Mouse (Mus musculus) hindbrain, embryonic 11.5 days (tissue): ENCODE data around the gene Gls2. TPM values are rescaled to one million over a fixed set of nuclear protein-coding genes. Genes with fewer than 3 reads are reported as not detected.
"Not testable (repeated sequence)": the region's sequence is repeated elsewhere in the genome, so short reads cannot be mapped to it uniquely, and the experiment has no call there.

Experiments used
- ATAC-seq: fragments of 200-750 bp; cut with Nextera tagmentation; 2 replicates; pipeline ENCODE4 v1.8.0; 2017; ENCODE audit warnings: mild to moderate bottlenecking, moderate TSS enrichment, moderate library complexity; ENCODE audit not compliant: low FRiP score
- DNase-seq: peaks from one replicate; pipeline ENCODE4 v3.0.0-alpha.2; 2015; ENCODE audit warnings: low spot score
- H3K27ac ChIP-seq: fragments of 300-500 bp; sonication (generic); 2 replicates; pipeline ENCODE4 v1.5.1; 2014; ENCODE audit warnings: mild to moderate bottlenecking, low read depth, low read length
- H3K27me3 ChIP-seq: fragments of 300-500 bp; sonication (generic); 2 replicates; pipeline ENCODE4 v1.6.1; 2014; ENCODE audit warnings: mild to moderate bottlenecking, low read length, moderate library complexity, mixed read lengths; ENCODE audit not compliant: control insufficient read depth, insufficient read depth
- H3K36me3 ChIP-seq: fragments of 300-500 bp; sonication (generic); 2 replicates; pipeline ENCODE4 v1.6.1; 2014; ENCODE audit warnings: mild to moderate bottlenecking, low read length, moderate library complexity, mixed read lengths; ENCODE audit not compliant: control insufficient read depth, insufficient read depth
- H3K4me1 ChIP-seq: fragments of 300-500 bp; sonication (generic); replicated peaks from 2 replicates; pipeline ENCODE4 v1.6.1; 2014; ENCODE audit warnings: low read length, mixed read lengths; ENCODE audit not compliant: control insufficient read depth, insufficient read depth
- H3K4me2 ChIP-seq: fragments of 300-500 bp; sonication (generic); replicated peaks from 2 replicates; pipeline ENCODE4 v1.6.1; 2014; ENCODE audit warnings: mild to moderate bottlenecking, low read depth, low read length
- H3K4me3 ChIP-seq: fragments of 300-500 bp; sonication (generic); 2 replicates; pipeline ENCODE4 v1.5.1; 2014; ENCODE audit warnings: low read depth, low read length
- H3K9ac ChIP-seq: fragments of 300-500 bp; sonication (generic); 2 replicates; pipeline ENCODE4 v1.6.1; 2014; ENCODE audit warnings: low read depth, low read length
- H3K9me3 ChIP-seq: fragments of 300-500 bp; sonication (generic); 2 replicates; pipeline ENCODE4 v1.6.1; 2016; ENCODE audit warnings: low read length; ENCODE audit not compliant: control insufficient read depth
- WGBS: fragments of 180-500 bp; shearing (Covaris S2); extraction: QIAGEN DNeasy Blood & Tissue Kit; methylation state at CpG from one replicate; pipeline ENCODE4 v1.1.7; 2014; 5-methylcytosine and 5-hydroxymethylcytosine counted together
- polyA plus RNA-seq: library from polyadenylated mRNA; unstranded; fragments of >200 nt; fragmentation: Nextera tagmentation; extraction: Ambion mirVana; gene quantifications from 2 replicates; pipeline ENCODE4 v1.2.1, GENCODE M21; 2014

Gls2 gene
- polyA plus RNA-seq, 1 experiment from 2014 or later: 1.5 TPM

DNA sequence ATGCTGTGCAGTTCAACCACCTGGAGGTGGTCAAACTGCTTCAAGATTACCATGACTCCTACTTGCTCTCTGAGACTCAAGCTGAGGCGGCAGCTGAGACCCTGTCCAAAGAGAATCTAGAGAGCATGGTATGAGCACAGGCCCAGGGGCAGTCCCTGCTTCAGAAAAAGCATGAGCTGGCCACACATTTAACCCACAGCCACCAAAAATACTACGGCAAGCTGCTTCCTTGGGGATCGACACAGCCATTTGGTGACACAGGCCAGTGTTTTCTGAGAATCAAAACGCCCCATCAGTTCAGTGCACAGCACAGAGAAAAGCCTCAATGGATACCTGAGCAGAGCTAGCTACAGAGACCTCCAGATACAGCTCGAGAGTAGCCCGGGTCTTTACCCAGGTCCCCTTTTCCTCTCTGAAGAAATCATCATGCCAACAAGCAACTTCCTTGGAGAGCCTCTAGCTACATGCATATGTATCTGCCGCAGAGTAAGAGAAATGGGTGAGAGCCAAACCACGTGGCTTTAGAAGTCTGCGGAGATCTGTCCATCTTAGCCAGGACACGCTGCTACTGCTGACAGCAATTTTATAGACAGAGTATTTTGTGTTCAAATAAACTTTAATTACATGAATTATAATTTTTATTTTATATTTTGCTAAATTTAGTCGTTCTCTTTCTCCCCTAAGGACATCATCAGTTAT is 15.2 kb downstream of the Gls2 start:
- no peak overlapping the region for H3K9ac ChIP-seq
- WGBS: 91% methylated on average over 11 of the region's 11 CpGs
- H3K9me3 ChIP-seq: no peaks in the 10 kb centered on the region
- DNase-seq: no peak
- H3K36me3 ChIP-seq: no peaks in the 10 kb centered on the region
- H3K4me2 ChIP-seq: no peak overlapping the region
- no peaks in the 10 kb centered on the region for H3K27me3 ChIP-seq
- H3K27ac ChIP-seq: no peak overlapping the region
- no peak overlapping the region for H3K4me3 ChIP-seq
- ATAC-seq: no peak
- peaks cover 6% of the 10 kb centered on the region; the same call in 1 of the 2 replicates for H3K4me1 ChIP-seq

DNA sequence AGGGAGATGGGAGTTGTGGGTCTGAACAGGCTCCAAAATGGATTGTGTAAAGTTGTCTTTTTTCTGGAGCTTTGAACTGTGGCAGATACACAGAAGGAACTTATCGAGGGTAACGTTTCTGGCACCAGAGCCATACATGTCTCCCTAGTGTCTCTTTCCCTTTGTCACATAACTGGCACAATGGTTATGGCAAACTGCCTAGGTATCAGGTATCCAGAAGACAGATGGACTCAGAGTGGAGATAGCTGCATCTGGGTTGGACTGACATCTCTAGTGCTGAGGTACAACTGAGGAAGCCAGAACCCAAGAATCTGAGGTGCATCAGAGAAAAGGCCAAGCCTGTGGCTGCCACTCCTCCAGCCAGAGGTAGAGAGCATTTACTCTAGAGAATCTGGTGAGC is 15.9 kb downstream of the Gls2 start:
- H3K27me3 ChIP-seq: no peaks in the 10 kb centered on the region
- WGBS: 98% methylated on average over 2 of the region's 2 CpGs
- no peaks in the 10 kb centered on the region for H3K9me3 ChIP-seq
- no peak for DNase-seq
- no peak overlapping the region for H3K4me3 ChIP-seq
- H3K4me1 ChIP-seq: peaks cover 6% of the 10 kb centered on the region; the same call in 1 of the 2 replicates
- ATAC-seq: no peak
- no peak overlapping the region for H3K27ac ChIP-seq
- H3K9ac ChIP-seq: no peak overlapping the region
- no peak overlapping the region for H3K4me2 ChIP-seq
- H3K36me3 ChIP-seq: no peaks in the 10 kb centered on the region

GRCm38 (mm10) chr10:128210954-128211353 is 16.7 kb downstream of the Gls2 start:
- Histone ChIP-seq H3K27me3 (no peaks in the 10 kb centered on the region), H3K9me3 (no peaks in the 10 kb centered on the region), H3K4me2 (peak overlapping the region; percentile 81), H3K36me3 (no peaks in the 10 kb centered on the region), H3K4me3 (peak overlapping the region; percentile 67), H3K4me1 (peaks cover 6% of the 10 kb centered on the region; the same call in 1 of the 2 replicates), H3K9ac (peak overlapping the region; percentile 75), H3K27ac (no peak overlapping the region)
- DNase-seq (no peak), ATAC-seq (peak; percentile 14; the same call in 1 of the 2 replicates)
- 33% methylated on average over 14 of the region's 14 CpGs for WGBS

DNA sequence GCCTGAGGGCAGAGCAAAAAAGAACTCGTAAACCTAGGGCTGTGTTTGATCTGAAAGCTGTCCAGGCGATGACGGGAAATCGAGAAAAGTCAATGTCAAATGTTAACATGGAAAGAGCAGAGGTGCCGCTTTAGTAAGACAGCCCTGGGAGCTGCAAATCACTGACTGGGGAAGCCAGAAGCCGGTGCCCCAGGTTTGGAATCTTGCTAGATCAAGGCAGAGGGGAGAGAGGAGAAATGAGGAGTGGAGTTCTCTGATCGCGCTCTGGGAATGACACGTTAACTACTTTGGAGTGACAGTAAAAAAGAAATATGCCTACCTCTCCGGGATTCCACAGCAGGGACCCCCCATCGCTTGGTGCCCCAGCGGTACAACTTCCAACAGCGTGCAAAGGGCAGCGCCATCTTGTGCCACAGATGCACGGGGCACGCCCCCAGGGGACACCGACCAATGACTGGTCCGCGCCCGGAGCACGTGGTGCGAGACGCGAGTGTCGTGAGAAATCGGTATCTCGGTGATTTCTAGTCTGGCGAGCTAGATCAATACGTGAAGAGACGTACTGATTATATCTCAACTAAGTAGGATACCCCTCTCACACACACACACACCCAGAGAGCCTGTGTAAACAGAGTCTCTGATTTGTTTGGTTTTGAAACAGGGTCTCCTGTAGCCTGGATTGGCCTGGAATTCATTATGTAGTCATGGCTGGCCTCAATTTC is 17.3 kb downstream of the Gls2 start, which contains the start of gene Spryd4:
Gene Spryd4 (minus strand): TSS at position 418 of the 719 bp plus-strand sequence.
- peaks cover 6% of the 10 kb centered on the region; the same call in 1 of the 2 replicates for H3K4me1 ChIP-seq
- no peaks in the 10 kb centered on the region for H3K9me3 ChIP-seq
- H3K4me3 ChIP-seq: peak within 1 kb of the TSS; percentile 67
- under 1% methylated on average over 30 of the region's 30 CpGs for WGBS
- peak; percentile 93 for ATAC-seq
- peak; percentile 94 for DNase-seq
- H3K27me3 ChIP-seq: no peaks in the 10 kb centered on the region
- H3K36me3 ChIP-seq: no peaks in the 10 kb centered on the region
- H3K9ac ChIP-seq: peak within 1 kb of the TSS; percentile 75
- H3K27ac ChIP-seq: no peak within 1 kb of the TSS
- peak within 1 kb of the TSS; percentile 81 for H3K4me2 ChIP-seq

GRCm38 (mm10) chr10:128212148-128212547 is 17.9 kb downstream of the Gls2 start:
- Histone ChIP-seq H3K27me3 (no peaks in the 10 kb centered on the region), H3K27ac (no peak overlapping the region), H3K36me3 (no peaks in the 10 kb centered on the region), H3K4me1 (peaks cover 6% of the 10 kb centered on the region; the same call in 1 of the 2 replicates), H3K4me3 (peak overlapping the region; percentile 67), H3K9me3 (no peaks in the 10 kb centered on the region), H3K4me2 (peak overlapping the region; percentile 81), H3K9ac (peak overlapping the region; percentile 7; the same call in 1 of the 2 replicates)
- ATAC-seq: peak; percentile 10; the same call in 1 of the 2 replicates
- 46% methylated on average over 6 of the region's 6 CpGs for WGBS
- no peak for DNase-seq

DNA sequence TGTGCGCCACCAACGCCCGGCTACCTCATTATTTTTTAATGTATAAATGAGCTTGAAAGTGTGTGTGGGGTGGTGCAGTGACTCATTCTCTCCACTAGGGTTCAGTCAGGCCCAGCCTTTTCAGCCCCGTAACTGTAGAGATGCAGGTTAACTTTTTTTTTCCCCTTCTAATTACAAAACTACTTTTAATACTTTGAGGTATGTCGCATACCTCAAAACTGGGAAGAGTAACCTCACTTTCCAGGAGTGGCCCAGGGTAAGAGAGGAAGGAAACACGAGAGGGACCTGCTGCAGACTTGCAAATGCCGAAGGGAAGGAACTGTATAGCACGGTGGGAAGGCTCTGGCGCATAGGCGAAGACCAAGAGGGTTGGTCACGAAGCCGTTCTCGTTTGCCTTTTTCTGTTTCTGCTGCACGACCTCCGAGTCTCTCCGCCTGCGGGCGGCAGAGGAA is 18.6 kb downstream of the Gls2 start:
- H3K9me3 ChIP-seq: no peaks in the 10 kb centered on the region
- peaks cover 6% of the 10 kb centered on the region; the same call in 1 of the 2 replicates for H3K4me1 ChIP-seq
- no peaks in the 10 kb centered on the region for H3K27me3 ChIP-seq
- no peaks in the 10 kb centered on the region for H3K36me3 ChIP-seq
- no peak overlapping the region; the same call in 1 of the 2 replicates for H3K9ac ChIP-seq
- ATAC-seq: no peak
- no peak overlapping the region for H3K27ac ChIP-seq
- peak; percentile 73 for DNase-seq
- H3K4me3 ChIP-seq: peak overlapping the region; percentile 10; the same call in 1 of the 2 replicates
- 3% methylated on average over 18 of the region's 18 CpGs for WGBS
- H3K4me2 ChIP-seq: peak overlapping the region; percentile 41

- not testable (repeated sequence) for H3K27me3 ChIP-seq, DNase-seq, H3K36me3 ChIP-seq, H3K9me3 ChIP-seq, H3K4me3 ChIP-seq, H3K27ac ChIP-seq, ATAC-seq, H3K4me2 ChIP-seq, H3K9ac ChIP-seq, H3K4me1 ChIP-seq
- 92% methylated on average over 4 of the region's 4 CpGs for WGBS
These were observed 19.9 kb downstream of the Gls2 start for GRCm38 (mm10) chr10:128214112-128214511.

- WGBS: 85% methylated on average over 5 of the region's 5 CpGs
- peaks cover 6% of the 10 kb centered on the region; the same call in 1 of the 2 replicates for H3K4me1 ChIP-seq
- H3K27ac ChIP-seq: no peak overlapping the region
- no peak overlapping the region for H3K4me3 ChIP-seq
- H3K4me2 ChIP-seq: no peak overlapping the region
- no peak overlapping the region for H3K9ac ChIP-seq
- H3K36me3 ChIP-seq: no peaks in the 10 kb centered on the region
- DNase-seq: no peak
- no peaks in the 10 kb centered on the region for H3K9me3 ChIP-seq
- H3K27me3 ChIP-seq: no peaks in the 10 kb centered on the region
- ATAC-seq: no peak
These were observed 20.7 kb downstream of the Gls2 start for GRCm38 (mm10) chr10:128214981-128215380.
